Mouse (Mus musculus) cerebellum, postnatal 4 days (tissue): Measurements from ENCODE around the gene Hcfc1r1.

Source experiments
- DNase-seq, 2 experiments: peaks; one replicate each; pipeline ENCODE4 v3.0.0; 2022; ENCODE audit warnings: low spot score in 2 of 2, mixed read lengths in 1 of 2

The Hcfc1r1 gene

GRCm38 (mm10) chr17:23719455-23719854 is 46.1 kb downstream of the Hcfc1r1 start:
- no peak for DNase-seq

- DNase-seq = no peak
These were observed 48.5 kb downstream of the Hcfc1r1 start for GRCm38 (mm10) chr17:23721886-23722285.

DNA sequence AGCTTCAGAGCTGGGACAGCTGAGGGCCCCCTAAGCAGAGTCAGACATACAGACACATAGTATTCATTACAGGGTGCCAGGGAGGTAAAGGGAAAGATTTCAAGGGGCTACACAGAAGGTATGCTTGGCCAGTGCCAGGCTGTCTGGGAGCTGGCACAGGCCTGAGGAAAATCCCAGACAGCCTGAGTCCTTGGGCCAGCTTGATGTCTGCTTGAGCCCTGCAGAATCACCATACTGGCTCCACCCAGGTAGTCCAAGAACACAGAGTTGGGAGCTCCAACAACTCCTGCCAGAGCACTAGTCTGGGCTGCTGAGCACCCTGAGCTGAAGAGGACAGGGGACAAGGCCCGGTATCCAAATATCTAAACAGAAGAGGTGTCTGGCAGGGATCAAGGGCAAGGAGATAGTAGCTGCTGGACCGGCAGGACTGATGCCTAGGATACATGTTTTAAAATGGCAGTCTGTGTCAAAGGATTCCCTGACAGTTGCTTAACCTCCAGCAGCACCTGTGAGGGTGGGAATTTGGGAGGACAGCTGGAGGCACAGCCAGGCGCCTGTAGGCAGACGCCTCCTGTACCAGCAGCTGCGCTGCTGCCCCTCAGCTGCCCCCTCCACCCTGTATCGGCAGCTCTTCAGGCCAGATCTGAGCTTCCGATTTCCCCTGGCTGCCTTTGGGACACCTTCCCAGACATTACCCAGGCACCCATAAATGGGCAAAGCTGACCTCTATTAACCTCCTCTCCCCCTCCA is 49.2 kb downstream of the Hcfc1r1 start, which contains the start of gene 1520401A03Rik:
Gene 1520401A03Rik (minus strand): TSS at position 408 of the 750 bp plus-strand sequence.
- no peak for DNase-seq
